Mouse (Mus musculus) liver, postnatal 0 days (tissue): ENCODE measurements around the gene Cyp27b1. TPM values are rescaled to one million over a fixed set of nuclear protein-coding genes. Genes with fewer than 3 reads are reported as not detected.
"Not testable (repeated sequence)": the region's sequence is repeated elsewhere in the genome, so short reads cannot be mapped to it uniquely, and the experiment has no call there.

ENCODE experiments used
- ATAC-seq: fragments of 200-750 bp; cut with Nextera tagmentation; 2 replicates; pipeline ENCODE4 v1.8.0; 2017; ENCODE audit warnings: mild to moderate bottlenecking, moderate library complexity
- DNase-seq: peaks from one replicate; pipeline ENCODE4 v3.0.0-alpha.2; 2016
- H3K27ac ChIP-seq: fragments of 300-500 bp; sonication (generic); 2 replicates; pipeline ENCODE4 v1.5.1; 2014; ENCODE audit warnings: antibody characterized with exemption, moderate library complexity, mild to moderate bottlenecking, low read depth
- H3K27me3 ChIP-seq: fragments of 300-500 bp; sonication (generic); 2 replicates; pipeline ENCODE4 v1.6.1; 2014; ENCODE audit warnings: low read length, control low read depth, mixed read lengths; ENCODE audit not compliant: insufficient read depth
- H3K36me3 ChIP-seq: fragments of 300-500 bp; sonication (generic); replicated peaks from 2 replicates; pipeline ENCODE4 v1.6.1; 2014; ENCODE audit warnings: mild to moderate bottlenecking, control low read depth, low read length, moderate library complexity, mixed read lengths; ENCODE audit not compliant: insufficient read depth
- H3K4me1 ChIP-seq: fragments of 300-500 bp; sonication (generic); 2 replicates; pipeline ENCODE4 v1.6.1; 2014; ENCODE audit warnings: antibody characterized with exemption, mild to moderate bottlenecking, control low read depth; ENCODE audit not compliant: insufficient read depth
- H3K4me2 ChIP-seq: fragments of 300-500 bp; sonication (generic); 2 replicates; pipeline ENCODE4 v1.6.1; 2014; ENCODE audit warnings: low read depth, mild to moderate bottlenecking, low read length, moderate library complexity, mixed read lengths
- H3K4me3 ChIP-seq: fragments of 300-500 bp; sonication (generic); 2 replicates; pipeline ENCODE4 v1.5.1; 2014; ENCODE audit warnings: low read depth, low read length
- H3K9ac ChIP-seq: fragments of 300-500 bp; sonication (generic); replicated peaks from 2 replicates; pipeline ENCODE4 v1.6.1; 2014; ENCODE audit warnings: mild to moderate bottlenecking, moderate library complexity
- H3K9me3 ChIP-seq: fragments of 300-500 bp; sonication (generic); 2 replicates; pipeline ENCODE4 v1.6.1; 2016; ENCODE audit warnings: mild to moderate bottlenecking, control low read depth, low read length, mixed read lengths
- CTCF ChIP-seq: sonication (generic); IDR thresholded peaks from 2 replicates; pipeline ENCODE4 v1.5.1; 2016; ENCODE audit warnings: antibody characterized with exemption, low read depth
- EP300 ChIP-seq: IDR thresholded peaks from 2 replicates; pipeline ENCODE4 v1.6.1; 2016; ENCODE audit warnings: antibody characterized with exemption, low read depth, mild to moderate bottlenecking
- WGBS: fragments of 180-500 bp; shearing (Covaris S2); extraction: QIAGEN DNeasy Blood & Tissue Kit; methylation state at CpG from one replicate; pipeline ENCODE4 v1.1.7; 2014; ENCODE audit not compliant: insufficient replicate concordance; 5-methylcytosine and 5-hydroxymethylcytosine counted together
- polyA plus RNA-seq: library from polyadenylated mRNA; unstranded; fragments of >200 nt; fragmentation: Nextera tagmentation; extraction: Ambion mirVana; gene quantifications from 2 replicates; pipeline ENCODE4 v1.2.1, GENCODE M21; 2015

Cyp27b1 gene
- polyA plus RNA-seq, 1 experiment from 2014 or later = not detected

DNA sequence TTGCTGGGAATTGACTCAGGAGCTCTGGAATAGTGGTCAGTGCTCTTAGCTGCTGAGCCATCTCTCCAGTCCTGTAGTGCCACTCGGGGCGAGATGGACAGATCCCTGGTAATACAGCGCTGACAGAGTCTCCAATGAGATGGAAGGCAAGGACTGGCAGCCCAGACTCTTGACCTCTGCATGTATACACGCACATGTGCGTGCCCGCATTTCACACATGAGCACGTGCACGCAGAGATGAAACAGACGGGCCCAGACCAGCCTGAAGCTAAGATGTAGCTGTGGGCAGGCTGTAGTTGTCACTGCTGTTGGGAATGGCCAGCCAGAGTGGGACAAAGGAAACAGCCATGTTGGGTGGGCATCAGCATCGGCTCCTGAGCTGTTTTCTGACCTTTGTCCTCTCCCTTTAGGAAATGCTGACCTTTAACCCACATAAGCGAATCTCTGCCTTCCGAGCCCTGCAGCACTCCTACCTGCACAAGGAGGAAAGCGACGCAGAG is 18.5 kb downstream of the Cyp27b1 start:
- peaks cover 47% of the 10 kb centered on the region for H3K4me1 ChIP-seq
- WGBS = 78% methylated on average over 14 of the region's 14 CpGs
- H3K36me3 ChIP-seq = peaks cover 30% of the 10 kb centered on the region
- DNase-seq (peak; percentile 14), ATAC-seq (no peak)
- H3K27ac ChIP-seq = peak overlapping the region; percentile 58
- no peak for TF ChIP-seq EP300
- no peak for TF ChIP-seq CTCF
- H3K9ac ChIP-seq = no peak overlapping the region
- no peak overlapping the region for H3K4me3 ChIP-seq
- peaks cover 3% of the 10 kb centered on the region for H3K27me3 ChIP-seq
- no peaks in the 10 kb centered on the region for H3K9me3 ChIP-seq
- no peak overlapping the region for H3K4me2 ChIP-seq

DNA sequence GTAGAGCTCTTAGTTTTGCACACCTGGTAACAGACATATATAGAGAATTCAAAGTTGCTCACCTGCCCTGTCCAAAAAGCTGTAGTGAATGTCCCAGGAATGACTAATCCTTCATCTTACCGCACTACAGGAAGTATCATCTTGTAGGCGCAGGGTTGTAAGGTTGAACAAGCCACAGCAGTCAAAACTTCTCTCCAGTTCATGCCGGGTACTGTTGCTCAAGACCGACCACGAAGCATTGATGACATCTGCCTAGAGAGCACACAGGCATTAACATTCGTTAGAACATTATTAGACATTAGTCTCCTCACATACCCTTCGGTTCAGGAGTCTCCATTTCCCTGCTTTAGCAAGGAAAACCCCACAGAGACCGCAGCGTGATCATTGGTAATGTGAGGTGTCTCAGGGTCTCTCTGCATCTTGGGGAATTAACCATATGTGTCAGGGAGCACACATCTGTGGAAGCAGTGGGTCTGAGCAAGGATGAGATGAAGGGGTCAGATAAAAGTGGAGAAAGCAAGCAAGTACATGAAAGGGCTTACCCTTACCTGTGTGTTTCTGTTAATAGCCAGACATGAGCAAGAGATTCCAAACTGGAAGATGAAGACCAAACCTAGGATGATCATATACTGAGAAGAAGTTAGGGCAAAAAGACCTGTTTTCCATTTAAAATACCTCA is 20.4 kb downstream of the Cyp27b1 start:
- Histone ChIP-seq H3K4me3 (peak overlapping the region; percentile 72; the same call in 1 of the 2 replicates), H3K27ac (peak overlapping the region; percentile 91), H3K4me2 (peak overlapping the region; percentile 92), H3K4me1 (peaks cover 40% of the 10 kb centered on the region), H3K9ac (peak overlapping the region; percentile 72), H3K9me3 (no peaks in the 10 kb centered on the region), H3K27me3 (no peaks in the 10 kb centered on the region), H3K36me3 (peaks cover 30% of the 10 kb centered on the region)
- DNase-seq (peak; percentile 15), ATAC-seq (no peak)
- TF ChIP-seq EP300 = no peak
- no peak for TF ChIP-seq CTCF
- WGBS = 41% methylated on average over 9 of the region's 9 CpGs

DNA sequence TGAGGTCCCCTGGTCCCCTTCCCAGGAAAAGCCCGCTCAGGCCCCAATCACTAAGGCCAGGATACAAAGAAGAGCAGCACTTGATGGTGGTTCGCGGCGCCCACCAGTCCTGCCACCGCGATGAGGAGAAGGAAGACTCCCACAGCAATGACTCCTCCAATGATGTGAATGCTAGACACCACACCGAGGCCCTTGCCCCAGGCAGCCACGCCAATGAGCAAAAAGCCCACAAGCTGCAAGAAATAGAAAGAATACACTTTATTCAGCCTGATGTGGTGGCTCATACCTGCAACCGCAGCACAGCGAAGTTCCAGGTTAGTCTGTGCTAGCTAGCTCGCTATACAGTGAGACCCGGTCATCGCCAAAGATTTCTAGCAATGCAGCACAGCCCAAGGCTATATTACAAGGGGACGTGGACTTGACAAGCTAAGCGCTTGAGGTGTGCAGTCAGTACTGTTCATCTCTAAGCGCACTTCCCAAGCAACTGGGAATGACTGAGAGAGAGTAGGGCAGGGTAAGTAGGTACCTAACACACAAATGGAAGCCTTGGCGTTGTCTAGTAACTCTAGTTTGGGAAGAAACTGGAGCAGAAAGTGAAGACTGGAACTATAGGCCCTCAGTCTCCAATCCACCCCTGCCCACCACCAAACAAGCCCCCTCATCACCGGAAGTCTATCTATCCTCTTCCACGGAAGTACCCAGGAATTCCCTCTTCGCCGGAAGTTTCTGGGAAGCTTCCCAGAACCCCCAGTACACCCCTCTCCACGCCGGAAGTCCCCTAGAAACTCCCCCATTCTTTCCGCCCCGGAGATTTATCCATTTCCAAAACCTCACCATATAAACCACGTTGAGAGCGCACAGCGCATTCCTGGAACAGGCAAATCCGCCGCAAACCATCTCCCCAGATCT is 21.5 kb downstream of the Cyp27b1 start:
- Histone ChIP-seq H3K36me3 (peaks cover 30% of the 10 kb centered on the region), H3K4me3 (peak overlapping the region; percentile 72), H3K9ac (peak overlapping the region; percentile 72), H3K4me1 (peaks cover 36% of the 10 kb centered on the region), H3K4me2 (peak overlapping the region; percentile 92), H3K27ac (peak overlapping the region; percentile 91), H3K9me3 (no peaks in the 10 kb centered on the region), H3K27me3 (no peaks in the 10 kb centered on the region)
- TF ChIP-seq EP300 = no peak
- no peak for TF ChIP-seq CTCF
- 7% methylated on average over 30 of the region's 30 CpGs for WGBS
- DNase-seq (peak; percentile 36), ATAC-seq (peak; percentile 17; the same call in 1 of the 2 replicates)

DNA sequence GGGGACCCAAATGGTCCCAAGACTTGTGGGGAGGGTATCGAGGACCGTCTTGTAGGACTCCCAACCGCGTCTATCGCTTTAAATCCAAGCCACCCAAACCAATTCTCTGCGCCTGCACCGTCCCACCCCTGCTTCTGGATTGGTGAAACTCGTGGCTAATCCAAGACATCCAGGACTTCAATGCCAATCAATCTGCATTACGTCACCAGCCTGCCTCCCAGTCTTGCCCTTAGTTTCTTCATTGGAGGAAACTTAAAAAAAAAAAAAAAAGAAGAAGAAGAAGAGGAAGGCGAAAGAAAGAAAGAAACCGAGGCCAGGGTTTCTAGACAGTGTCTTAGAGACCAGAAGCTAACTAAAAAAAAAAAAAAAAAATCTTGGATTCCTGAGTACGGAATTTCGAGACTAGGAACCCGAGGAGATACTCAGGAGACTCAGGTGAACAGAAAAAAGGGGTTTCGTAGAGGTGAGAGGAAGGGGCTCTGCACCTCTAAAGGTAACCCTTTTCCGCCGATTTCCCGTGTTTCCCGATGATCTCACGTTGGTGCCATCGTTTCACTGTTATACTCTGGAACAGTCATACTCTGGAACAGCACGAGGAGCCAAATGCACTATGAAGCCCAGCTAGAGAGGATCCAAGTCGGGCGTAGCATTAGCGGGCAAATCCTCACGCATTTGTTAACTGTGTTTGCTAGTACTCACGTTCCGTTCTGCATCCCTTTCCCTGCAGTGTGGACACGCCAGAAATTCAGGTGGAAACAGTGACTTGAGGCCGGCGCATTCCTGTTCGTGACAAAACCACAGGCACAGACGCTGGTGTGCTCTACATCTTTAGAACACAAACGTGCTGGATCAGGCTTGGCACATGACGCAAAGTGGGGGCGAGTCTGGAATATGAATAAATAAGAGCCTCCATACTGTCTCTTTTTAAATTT is 22.4 kb downstream of the Cyp27b1 start, which contains the start of gene Tspan31:
Gene Tspan31 (minus strand): TSS at position 75 of the 932 bp plus-strand sequence.
- Histone ChIP-seq H3K9me3 (no peaks in the 10 kb centered on the region), H3K4me2 (peak within 1 kb of the TSS; percentile 92), H3K36me3 (peaks cover 27% of the 10 kb centered on the region), H3K27me3 (no peaks in the 10 kb centered on the region), H3K4me3 (peak within 1 kb of the TSS; percentile 72), H3K9ac (peak within 1 kb of the TSS; percentile 72), H3K4me1 (peaks cover 33% of the 10 kb centered on the region), H3K27ac (peak within 1 kb of the TSS; percentile 91)
- DNase-seq (peak; percentile 84), ATAC-seq (peak; percentile 79)
- TF ChIP-seq EP300 (peak; percentile 44), CTCF (no peak)
- 1% methylated on average over 36 of the region's 36 CpGs for WGBS

DNA sequence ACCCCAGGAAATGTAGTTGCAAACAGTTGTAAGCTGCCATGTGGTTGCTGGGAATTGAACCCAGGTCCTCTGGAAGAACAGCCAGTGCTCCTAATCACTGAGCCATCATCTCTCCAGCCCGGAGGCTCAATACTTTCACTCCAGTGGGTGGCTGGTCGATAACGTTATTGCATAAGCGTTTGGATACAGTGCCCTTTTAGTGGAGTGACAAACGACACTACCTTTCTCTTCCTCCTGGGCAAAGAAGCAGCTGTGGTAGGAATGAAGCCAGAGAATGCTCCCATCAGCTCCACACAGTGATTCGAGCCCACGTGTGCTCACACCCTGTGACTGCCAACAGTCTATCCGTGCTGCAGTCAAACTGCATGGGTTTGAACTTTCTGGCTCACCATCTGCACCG is 23.2 kb downstream of the Cyp27b1 start:
- ATAC-seq = peak; percentile 38
- Histone ChIP-seq H3K27ac (peak overlapping the region; percentile 91; the same call in 1 of the 2 replicates), H3K36me3 (peaks cover 19% of the 10 kb centered on the region), H3K9ac (peak overlapping the region; percentile 72; the same call in 1 of the 2 replicates), H3K4me2 (peak overlapping the region; percentile 92), H3K27me3 (no peaks in the 10 kb centered on the region), H3K9me3 (no peaks in the 10 kb centered on the region), H3K4me3 (peak overlapping the region; percentile 72; the same call in 1 of the 2 replicates), H3K4me1 (peaks cover 38% of the 10 kb centered on the region)
- WGBS = 55% methylated on average over 9 of the region's 9 CpGs
- peak; percentile 47 for DNase-seq
- no peak for TF ChIP-seq EP300
- no peak for TF ChIP-seq CTCF

DNA sequence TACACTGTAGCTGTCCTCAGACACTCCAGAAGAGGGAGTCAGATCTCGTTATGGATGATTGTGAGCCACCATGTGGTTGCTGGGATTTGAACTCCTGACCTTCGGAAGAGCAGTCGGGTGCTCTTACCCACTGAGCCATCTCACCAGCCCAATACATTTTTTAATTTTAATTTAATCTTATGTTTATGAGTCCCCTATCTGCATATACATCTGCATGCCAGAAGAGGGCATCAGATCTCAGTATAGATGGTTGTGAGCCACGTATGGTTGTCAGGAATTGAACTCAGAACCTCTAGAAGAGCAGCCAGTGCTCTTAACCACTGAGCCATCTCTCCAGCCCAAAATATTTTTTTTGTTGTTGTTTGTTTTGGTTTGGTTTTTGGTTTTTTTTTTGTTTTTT is 24.2 kb downstream of the Cyp27b1 start:
- 83% methylated on average over 4 of the region's 4 CpGs for WGBS
- H3K4me1 ChIP-seq = peaks cover 32% of the 10 kb centered on the region

DNA sequence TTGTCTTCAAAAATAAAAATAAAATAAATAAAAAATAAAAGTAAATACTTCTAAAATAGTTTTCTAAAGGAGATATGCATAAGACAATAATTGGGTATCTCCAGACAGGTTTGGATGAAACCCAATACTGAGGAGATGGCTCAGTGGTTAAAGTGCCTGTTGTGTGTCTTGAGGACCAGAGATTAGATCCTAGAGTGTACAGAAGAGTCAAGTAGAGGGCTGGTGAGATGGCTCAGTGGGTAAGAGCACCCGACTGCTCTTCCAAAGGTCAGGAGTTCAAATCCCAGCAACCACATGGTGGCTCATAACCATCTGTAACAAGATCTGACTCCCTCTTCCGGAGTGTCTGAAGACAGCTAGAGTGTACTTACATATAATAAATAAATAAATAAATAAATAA is 24.9 kb downstream of the Cyp27b1 start:
- not testable (repeated sequence) for H3K4me2 ChIP-seq, H3K27me3 ChIP-seq, DNase-seq, H3K9me3 ChIP-seq, H3K4me3 ChIP-seq, H3K36me3 ChIP-seq, H3K9ac ChIP-seq, ATAC-seq, H3K27ac ChIP-seq
- H3K4me1 ChIP-seq = peaks cover 30% of the 10 kb centered on the region
- WGBS = 60% methylated on average over 2 of the region's 2 CpGs

More for the DNA sequence above, 24.2 kb downstream of the Cyp27b1 start:
- not testable (repeated sequence) for H3K9me3 ChIP-seq, ATAC-seq, H3K27ac ChIP-seq, H3K9ac ChIP-seq, DNase-seq, H3K36me3 ChIP-seq, H3K4me3 ChIP-seq, H3K4me2 ChIP-seq, H3K27me3 ChIP-seq
